Mouse (Mus musculus) cerebellum, adult 11 months (tissue): Measurements from ENCODE around the gene Cwc27.
A peak's percentile ranks its signal among the peaks of the same experiment; 100 is the strongest.

Source experiments
- DNase-seq: peaks from one replicate; pipeline ENCODE4 v3.0.0; 2022

The Cwc27 gene

GRCm38 (mm10) chr13:104816635-104817571 lies at the start of gene Cwc27:
Gene Cwc27 (minus strand): TSS chr13:104817142.
- DNase-seq: peak; percentile 78

GRCm38 (mm10) chr13:104866726-104867125 lies 49.8 kb upstream of the Cwc27 start:
- DNase-seq: no peak

- DNase-seq: peak; percentile 13
Observed at GRCm38 (mm10) chr13:104863127-104863979, 46.4 kb upstream of the Cwc27 start, which contains the start of gene Shisal2b. Gene Shisal2b (minus strand): TSS chr13:104863893.

GRCm38 (mm10) chr13:104853645-104854044 lies 36.7 kb upstream of the Cwc27 start:
- DNase-seq: no peak

- DNase-seq: no peak
Observed at GRCm38 (mm10) chr13:104843295-104844089, 26.6 kb upstream of the Cwc27 start.

GRCm38 (mm10) chr13:104841937-104842336 lies 25.0 kb upstream of the Cwc27 start:
- DNase-seq: no peak

GRCm38 (mm10) chr13:104837628-104838027 lies 20.7 kb upstream of the Cwc27 start:
- no peak for DNase-seq

GRCm38 (mm10) chr13:104832811-104833210 lies 15.9 kb upstream of the Cwc27 start:
- no peak for DNase-seq

GRCm38 (mm10) chr13:104825470-104825869 lies 8.5 kb upstream of the Cwc27 start:
- no peak for DNase-seq

- DNase-seq: no peak
Observed at GRCm38 (mm10) chr13:104822411-104822838, 5.5 kb upstream of the Cwc27 start.

- DNase-seq: no peak
Observed at GRCm38 (mm10) chr13:104821908-104822307, 5.0 kb upstream of the Cwc27 start.

GRCm38 (mm10) chr13:104821192-104821591 lies 4.2 kb upstream of the Cwc27 start:
- DNase-seq: no peak

- DNase-seq: no peak
Observed at GRCm38 (mm10) chr13:104817696-104818095, 754 bp upstream of the Cwc27 start.

- no peak for DNase-seq
Observed at GRCm38 (mm10) chr13:104816270-104816634, 690 bp downstream of the Cwc27 start.

GRCm38 (mm10) chr13:104805681-104806080 lies 11.3 kb downstream of the Cwc27 start:
- DNase-seq: no peak

GRCm38 (mm10) chr13:104799566-104800182 lies 17.3 kb downstream of the Cwc27 start:
- DNase-seq: no peak

GRCm38 (mm10) chr13:104799067-104799466 lies 17.9 kb downstream of the Cwc27 start:
- no peak for DNase-seq

GRCm38 (mm10) chr13:104794421-104794820 lies 22.5 kb downstream of the Cwc27 start:
- DNase-seq: no peak

GRCm38 (mm10) chr13:104792184-104792583 lies 24.8 kb downstream of the Cwc27 start, which contains the start of gene Srek1ip1:
Gene Srek1ip1 (plus strand): TSS chr13:104792484.
- no peak for DNase-seq

GRCm38 (mm10) chr13:104789663-104790062 lies 27.3 kb downstream of the Cwc27 start:
- peak; percentile 28 for DNase-seq

- no peak for DNase-seq
Observed at GRCm38 (mm10) chr13:104787260-104787659, 29.7 kb downstream of the Cwc27 start.

- no peak for DNase-seq
Observed at GRCm38 (mm10) chr13:104779104-104779670, 37.8 kb downstream of the Cwc27 start.
